Mouse (Mus musculus) forebrain, embryonic 11.5 days (tissue): ENCODE results near the gene Tenm2. TPM values are rescaled to one million over a fixed set of nuclear protein-coding genes. Genes with fewer than 3 reads are reported as not detected.

Experiments used
- ATAC-seq: fragments of 200-750 bp; cut with Nextera tagmentation; replicated peaks from 2 replicates; pipeline ENCODE4 v1.8.0; 2017; ENCODE audit warnings: moderate TSS enrichment; ENCODE audit not compliant: low FRiP score
- DNase-seq: peaks from one replicate; pipeline ENCODE4 v3.0.0-alpha.2; 2017; ENCODE audit warnings: low spot score
- H3K27ac ChIP-seq: fragments of 300-500 bp; sonication (generic); 2 replicates; pipeline ENCODE4 v1.5.1; 2014; ENCODE audit warnings: low read depth, low read length
- H3K27me3 ChIP-seq: fragments of 300-500 bp; sonication (generic); 2 replicates; pipeline ENCODE4 v1.6.1; 2014; ENCODE audit warnings: mild to moderate bottlenecking, low read length, mixed read lengths; ENCODE audit not compliant: control insufficient read depth, insufficient read depth
- H3K36me3 ChIP-seq: fragments of 300-500 bp; sonication (generic); 2 replicates; pipeline ENCODE4 v1.6.1; 2014; ENCODE audit warnings: mild to moderate bottlenecking, low read length, moderate library complexity, mixed read lengths; ENCODE audit not compliant: control insufficient read depth, insufficient read depth
- H3K4me1 ChIP-seq: fragments of 300-500 bp; sonication (generic); replicated peaks from 2 replicates; pipeline ENCODE4 v1.6.1; 2014; ENCODE audit warnings: low read length, mixed read lengths; ENCODE audit not compliant: control insufficient read depth, insufficient read depth
- H3K4me2 ChIP-seq: fragments of 300-500 bp; sonication (generic); 2 replicates; pipeline ENCODE4 v1.6.1; 2014; ENCODE audit warnings: low read depth, mild to moderate bottlenecking, low read length, moderate library complexity, mixed read lengths; ENCODE audit not compliant: severe bottlenecking
- H3K4me3 ChIP-seq: fragments of 300-500 bp; sonication (generic); 2 replicates; pipeline ENCODE4 v1.5.1; 2014; ENCODE audit warnings: low read depth, low read length
- H3K9ac ChIP-seq: fragments of 300-500 bp; sonication (generic); 2 replicates; pipeline ENCODE4 v1.6.1; 2014; ENCODE audit warnings: low read length
- H3K9me3 ChIP-seq: fragments of 300-500 bp; sonication (generic); 2 replicates; pipeline ENCODE4 v1.6.1; 2016; ENCODE audit warnings: low read length, mixed read lengths; ENCODE audit not compliant: control insufficient read depth
- WGBS: fragments of 180-500 bp; shearing (Covaris S2); extraction: QIAGEN DNeasy Blood & Tissue Kit; methylation state at CpG from one replicate; pipeline ENCODE4 v1.1.7; 2014; 5-methylcytosine and 5-hydroxymethylcytosine counted together
- polyA plus RNA-seq: library from polyadenylated mRNA; unstranded; fragments of >200 nt; fragmentation: Nextera tagmentation; extraction: Ambion mirVana; gene quantifications from 2 replicates; pipeline ENCODE4 v1.2.1, GENCODE M21; 2014

Tenm2 gene
- polyA plus RNA-seq, 1 experiment from 2014 or later: 3.8 TPM

GRCm38 (mm10) chr11:36694810-36695209 is 541.0 kb downstream of the Tenm2 start:
- 59% methylated on average over 8 of the region's 8 CpGs for WGBS
- Histone ChIP-seq H3K9me3 (no peaks in the 10 kb centered on the region), H3K9ac (no peak overlapping the region), H3K4me1 (peaks cover 16% of the 10 kb centered on the region), H3K4me3 (no peak overlapping the region), H3K4me2 (no peak overlapping the region), H3K27ac (no peak overlapping the region), H3K27me3 (no peaks in the 10 kb centered on the region), H3K36me3 (no peaks in the 10 kb centered on the region)
- DNase-seq (no peak), ATAC-seq (no peak)

GRCm38 (mm10) chr11:36692637-36693036 is 543.1 kb downstream of the Tenm2 start:
- Histone ChIP-seq H3K4me3 (no peak overlapping the region), H3K4me1 (peaks cover 14% of the 10 kb centered on the region), H3K4me2 (no peak overlapping the region), H3K9me3 (no peaks in the 10 kb centered on the region), H3K9ac (no peak overlapping the region), H3K27ac (no peak overlapping the region), H3K27me3 (no peaks in the 10 kb centered on the region), H3K36me3 (no peaks in the 10 kb centered on the region)
- ATAC-seq: no peak
- WGBS: 83% methylated on average over 3 of the region's 3 CpGs
- no peak for DNase-seq

GRCm38 (mm10) chr11:36690826-36691225 is 544.9 kb downstream of the Tenm2 start:
- Histone ChIP-seq H3K36me3 (no peaks in the 10 kb centered on the region), H3K9ac (no peak overlapping the region), H3K4me2 (no peak overlapping the region), H3K27me3 (no peaks in the 10 kb centered on the region), H3K9me3 (no peaks in the 10 kb centered on the region), H3K27ac (no peak overlapping the region), H3K4me1 (peaks cover 11% of the 10 kb centered on the region; the same call in 1 of the 2 replicates), H3K4me3 (no peak overlapping the region)
- 79% methylated on average over 6 of the region's 6 CpGs for WGBS
- DNase-seq (no peak), ATAC-seq (no peak)

- Histone ChIP-seq H3K4me2 (no peak overlapping the region), H3K27ac (no peak overlapping the region), H3K4me3 (no peak overlapping the region), H3K9ac (no peak overlapping the region), H3K9me3 (no peaks in the 10 kb centered on the region), H3K36me3 (no peaks in the 10 kb centered on the region), H3K4me1 (0 out of 2 replicates have a peak, but pooled peaks cover 2% of the 10 kb centered on the region), H3K27me3 (no peaks in the 10 kb centered on the region)
- ATAC-seq (no peak), DNase-seq (no peak)
- 88% methylated on average over 6 of the region's 6 CpGs for WGBS
Observed at GRCm38 (mm10) chr11:36686253-36686652, 549.5 kb downstream of the Tenm2 start.

- 54% methylated on average over 2 of the region's 2 CpGs for WGBS
- DNase-seq: no peak
- H3K4me2 ChIP-seq: no peak overlapping the region
- H3K27me3 ChIP-seq: no peaks in the 10 kb centered on the region; the same call in 1 of the 2 replicates
- H3K36me3 ChIP-seq: no peaks in the 10 kb centered on the region
- no peak for ATAC-seq
- no peak overlapping the region for H3K27ac ChIP-seq
- H3K4me3 ChIP-seq: no peak overlapping the region
- H3K4me1 ChIP-seq: no peaks in the 10 kb centered on the region
- H3K9ac ChIP-seq: no peak overlapping the region
- H3K9me3 ChIP-seq: no peaks in the 10 kb centered on the region
Observed at GRCm38 (mm10) chr11:36679361-36679760, 556.4 kb downstream of the Tenm2 start.

GRCm38 (mm10) chr11:36678542-36678941 is 557.2 kb downstream of the Tenm2 start:
- Histone ChIP-seq H3K27ac (no peak overlapping the region), H3K4me1 (no peaks in the 10 kb centered on the region; the same call in 1 of the 2 replicates), H3K27me3 (no peaks in the 10 kb centered on the region; the same call in 1 of the 2 replicates), H3K9ac (no peak overlapping the region; the same call in 1 of the 2 replicates), H3K9me3 (no peaks in the 10 kb centered on the region), H3K36me3 (no peaks in the 10 kb centered on the region), H3K4me2 (peak overlapping the region; percentile 62; the same call in 1 of the 2 replicates), H3K4me3 (peak overlapping the region; percentile 38; the same call in 1 of the 2 replicates)
- ATAC-seq (no peak), DNase-seq (no peak)
- 24% methylated on average over 2 of the region's 2 CpGs for WGBS

GRCm38 (mm10) chr11:36678057-36678396 is 557.7 kb downstream of the Tenm2 start:
- H3K4me3 ChIP-seq: peak overlapping the region; percentile 38
- peak overlapping the region; percentile 81 for H3K27ac ChIP-seq
- H3K4me1 ChIP-seq: no peaks in the 10 kb centered on the region; the same call in 1 of the 2 replicates
- no peaks in the 10 kb centered on the region for H3K36me3 ChIP-seq
- WGBS: 8% methylated on average over 10 of the region's 10 CpGs
- ATAC-seq (no peak), DNase-seq (no peak)
- peak overlapping the region; percentile 62 for H3K4me2 ChIP-seq
- no peaks in the 10 kb centered on the region; the same call in 1 of the 2 replicates for H3K27me3 ChIP-seq
- H3K9ac ChIP-seq: peak overlapping the region; percentile 64
- no peaks in the 10 kb centered on the region for H3K9me3 ChIP-seq

GRCm38 (mm10) chr11:36677321-36678056 is 558.3 kb downstream of the Tenm2 start:
- ATAC-seq (peak; percentile 93), DNase-seq (peak; percentile 75)
- Histone ChIP-seq H3K4me1 (no peaks in the 10 kb centered on the region; the same call in 1 of the 2 replicates), H3K27ac (peak overlapping the region; percentile 81), H3K9me3 (no peaks in the 10 kb centered on the region), H3K4me2 (peak overlapping the region; percentile 62), H3K4me3 (peak overlapping the region; percentile 38), H3K9ac (peak overlapping the region; percentile 64), H3K27me3 (no peaks in the 10 kb centered on the region; the same call in 1 of the 2 replicates), H3K36me3 (no peaks in the 10 kb centered on the region)
- WGBS: under 1% methylated on average over 23 of the region's 23 CpGs
